Mouse (Mus musculus) ES-E14 (cell line): ENCODE results near the gene Gm853. TPM values are rescaled to one million over a fixed set of nuclear protein-coding genes. Genes with fewer than 3 reads are reported as not detected.

ENCODE experiments used
- DNase-seq: peaks from one replicate; pipeline ENCODE4 v3.0.0-alpha.2; 2013; ENCODE audit warnings: low read depth, low spot score
- H3K27ac ChIP-seq: 2 replicates; pipeline ENCODE4 v1.5.1; 2012; ENCODE audit warnings: low read depth, mild to moderate bottlenecking, low read length, moderate library complexity, mixed read lengths; ENCODE audit not compliant: poor library complexity, insufficient read depth, severe bottlenecking
- H3K36me3 ChIP-seq: 2 replicates; pipeline ENCODE4 v1.6.1; 2012; ENCODE audit warnings: mild to moderate bottlenecking, low read length, moderate library complexity, mixed read lengths; ENCODE audit not compliant: control insufficient read depth, poor library complexity, insufficient read depth, severe bottlenecking
- H3K4me1 ChIP-seq, 2 experiments: fragments of 150-350 bp in 1 of 2; sonication (generic) in 1 of 2; 2 replicates each; pipeline ENCODE4 v1.6.1; 2012; ENCODE audit warnings: low read length in 2 of 2, mild to moderate bottlenecking in 1 of 2, mixed read lengths in 1 of 2; ENCODE audit not compliant: control insufficient read depth in 2 of 2, insufficient read depth in 2 of 2, poor library complexity in 1 of 2
- H3K4me3 ChIP-seq, 2 experiments: fragments of 150-350 bp in 1 of 2; sonication (generic) in 1 of 2; 2 replicates each; pipeline ENCODE4 v1.5.1; 2012; ENCODE audit warnings: low read length in 2 of 2, low read depth in 1 of 2, mild to moderate bottlenecking in 1 of 2, mixed read lengths in 1 of 2; ENCODE audit not compliant: insufficient read depth in 1 of 2, poor library complexity in 1 of 2, severe bottlenecking in 1 of 2
- H3K9ac ChIP-seq: 2 replicates; pipeline ENCODE4 v1.6.1; 2012; ENCODE audit warnings: low read depth, mild to moderate bottlenecking, low read length, mixed read lengths; ENCODE audit not compliant: poor library complexity, insufficient read depth, severe bottlenecking
- H3K9me3 ChIP-seq: fragments of 150-350 bp; sonication (generic); 2 replicates; pipeline ENCODE4 v1.6.1; 2012; ENCODE audit warnings: low read depth, mild to moderate bottlenecking, low read length; ENCODE audit not compliant: control insufficient read depth, insufficient read depth
- CHD2 ChIP-seq: IDR thresholded peaks from 2 replicates; pipeline ENCODE4 v1.6.1; 2014; ENCODE audit warnings: mild to moderate bottlenecking, low read depth, low read length, inconsistent platforms
- HCFC1 ChIP-seq: IDR thresholded peaks from 2 replicates; pipeline ENCODE4 v1.6.1; 2012; ENCODE audit warnings: low read length, inconsistent platforms, borderline replicate concordance; ENCODE audit not compliant: insufficient read depth
- MAFK ChIP-seq: IDR thresholded peaks from 2 replicates; pipeline ENCODE4 v1.6.1; 2014; ENCODE audit warnings: mild to moderate bottlenecking, low read depth, low read length, inconsistent platforms; ENCODE audit not compliant: insufficient read depth
- ZC3H11A ChIP-seq: IDR thresholded peaks from 2 replicates; pipeline ENCODE4 v1.6.1; 2012; ENCODE audit warnings: low read depth, mild to moderate bottlenecking, inconsistent platforms, low read length, borderline replicate concordance
- ZNF384 ChIP-seq: IDR thresholded peaks from 2 replicates; pipeline ENCODE4 v1.6.1; 2012; ENCODE audit warnings: low read depth, low read length, inconsistent platforms
- in situ Hi-C, 2 experiments: fragments of 600-800 bp; cut with MboI; formaldehyde crosslinking; loops; one replicate each; pipeline ENCODE4 v1.15.1; 2025; ENCODE audit warnings: low sequenced_read_pairs in 2 of 2, inconsistent platforms in 1 of 2; ENCODE audit not compliant: unreplicated experiment in 2 of 2
- total RNA-seq: library from RNA; depleted of rRNA; stranded (reverse); fragments of 300-350 nt; gene quantifications from 2 replicates; pipeline ENCODE4 v1.2.3, GENCODE M21; 2012

Gm853 gene
- total RNA-seq, 1 experiment: 0.09 TPM

DNA sequence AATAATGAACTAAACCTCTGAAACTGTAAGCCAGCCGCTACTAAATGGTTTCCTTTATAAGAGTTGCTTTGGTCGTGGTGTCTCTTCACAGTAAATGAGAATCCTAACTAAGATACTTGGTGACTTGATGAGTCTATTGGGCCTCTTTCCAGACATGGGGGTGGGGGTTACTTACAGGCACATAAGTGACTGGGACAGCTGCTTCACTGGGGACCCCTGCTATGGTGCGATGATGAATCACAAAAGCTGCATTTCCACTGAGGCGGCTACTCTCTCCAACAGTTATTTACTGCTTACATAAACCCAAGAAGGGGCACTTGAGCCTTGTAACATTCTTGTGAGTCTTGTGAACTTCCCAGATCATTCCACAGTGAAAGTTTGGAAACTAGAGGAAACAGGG lies 15.4 kb upstream of the Gm853 start:
- no peaks in the 10 kb centered on the region for H3K9me3 ChIP-seq
- no peak overlapping the region for H3K9ac ChIP-seq
- peaks cover 0 to 8% of the 10 kb centered on the region in 2 experiments; a peak in 1 of 4 replicates for H3K4me1 ChIP-seq
- no peak overlapping the region for H3K4me3 ChIP-seq
- H3K36me3 ChIP-seq: no peaks in the 10 kb centered on the region
- no peak overlapping the region for H3K27ac ChIP-seq
- in situ Hi-C loops: no loop called here
- TF ChIP-seq HCFC1 (no peak), MAFK (no peak), ZNF384 (no peak), ZC3H11A (no peak), CHD2 (no peak)
- DNase-seq: no peak

DNA sequence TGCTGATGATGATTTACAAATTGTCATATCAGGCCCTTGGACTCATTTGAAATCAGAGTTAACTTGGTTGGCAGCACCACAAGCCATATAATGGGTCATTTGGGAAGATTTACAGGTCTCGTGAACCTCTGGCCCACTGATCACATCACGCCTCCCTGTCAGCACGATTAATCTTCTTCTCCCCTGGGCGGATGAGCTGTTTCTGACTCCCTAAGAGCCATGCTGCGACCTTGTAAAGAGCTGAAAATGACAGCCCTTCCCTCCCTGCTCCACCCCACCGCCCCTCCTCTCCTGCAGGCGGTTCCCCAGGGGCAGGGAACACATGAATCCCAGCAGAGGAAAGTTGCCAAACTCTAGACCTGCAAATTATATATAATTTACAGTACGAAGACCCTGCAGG lies 14.2 kb upstream of the Gm853 start:
- Histone ChIP-seq H3K9ac (no peak overlapping the region), H3K36me3 (no peaks in the 10 kb centered on the region), H3K9me3 (no peaks in the 10 kb centered on the region), H3K4me1 (peaks cover 0 to 8% of the 10 kb centered on the region in 2 experiments; a peak in 1 of 4 replicates), H3K4me3 (no peak overlapping the region), H3K27ac (no peak overlapping the region)
- no peak for DNase-seq
- in situ Hi-C loops: no loop called here
- TF ChIP-seq ZNF384 (no peak), CHD2 (no peak), MAFK (no peak), ZC3H11A (no peak), HCFC1 (no peak)

DNA sequence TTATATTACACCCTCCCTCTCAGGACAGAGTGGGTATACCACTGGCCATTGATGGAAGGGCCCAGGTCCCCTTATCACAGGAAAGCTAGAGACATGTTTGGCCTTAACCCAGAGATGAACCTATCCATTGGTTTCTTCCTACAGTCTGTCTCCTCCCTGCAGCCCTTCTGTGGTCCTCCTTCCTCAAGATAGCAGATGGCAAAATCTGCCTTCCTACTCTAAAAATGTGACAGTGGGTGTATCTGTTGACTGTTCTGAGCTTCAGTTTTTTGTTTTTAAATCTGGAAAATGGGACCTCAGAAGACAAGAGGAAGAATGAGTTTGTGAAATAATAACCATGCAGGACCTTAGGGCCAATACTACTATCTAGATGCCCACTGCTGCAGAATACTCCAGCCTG lies 1.9 kb upstream of the Gm853 start:
- TF ChIP-seq CHD2: no peak
- no peak for TF ChIP-seq ZNF384
- no peak for TF ChIP-seq ZC3H11A
- no peak for TF ChIP-seq HCFC1
- TF ChIP-seq MAFK: no peak
- DNase-seq: no peak

DNA sequence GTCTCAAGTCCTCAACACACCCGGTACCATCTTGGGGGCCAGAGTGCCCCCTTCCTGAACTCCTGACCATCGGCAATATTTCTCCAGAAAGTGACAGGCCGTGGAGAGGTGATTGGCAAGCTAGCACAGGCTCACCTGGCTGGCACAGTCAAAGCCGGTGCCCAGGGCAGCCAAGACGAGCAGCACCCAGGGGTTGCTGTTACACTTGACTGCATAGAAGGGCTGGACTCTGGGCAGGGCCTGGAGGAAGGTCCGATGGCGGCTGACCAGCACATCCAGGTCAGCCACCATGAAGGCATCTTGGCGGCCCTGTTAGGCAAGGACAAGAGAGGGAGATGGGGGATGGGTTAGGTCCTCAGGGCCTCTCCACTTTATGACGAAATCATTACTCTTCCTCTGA lies 2.0 kb downstream of the Gm853 start:
- in situ Hi-C loops: no loop called here
- TF ChIP-seq ZC3H11A: no peak
- no peak for TF ChIP-seq ZNF384
- no peak for TF ChIP-seq MAFK
- no peak for TF ChIP-seq CHD2
- no peak for TF ChIP-seq HCFC1
- no peak overlapping the region for H3K4me3 ChIP-seq
- DNase-seq: no peak
- no peak overlapping the region for H3K9ac ChIP-seq
- no peak overlapping the region for H3K27ac ChIP-seq
- H3K36me3 ChIP-seq: no peaks in the 10 kb centered on the region
- no peaks in the 10 kb centered on the region for H3K9me3 ChIP-seq
- H3K4me1 ChIP-seq: no peaks in the 10 kb centered on the region

More for the DNA sequence above, 1.9 kb upstream of the Gm853 start:
- H3K4me1 ChIP-seq: no peaks in the 10 kb centered on the region
- H3K36me3 ChIP-seq: no peaks in the 10 kb centered on the region
- in situ Hi-C loops: no loop called here
- H3K4me3 ChIP-seq: no peak overlapping the region
- no peaks in the 10 kb centered on the region for H3K9me3 ChIP-seq
- H3K9ac ChIP-seq: no peak overlapping the region
- H3K27ac ChIP-seq: no peak overlapping the region

DNA sequence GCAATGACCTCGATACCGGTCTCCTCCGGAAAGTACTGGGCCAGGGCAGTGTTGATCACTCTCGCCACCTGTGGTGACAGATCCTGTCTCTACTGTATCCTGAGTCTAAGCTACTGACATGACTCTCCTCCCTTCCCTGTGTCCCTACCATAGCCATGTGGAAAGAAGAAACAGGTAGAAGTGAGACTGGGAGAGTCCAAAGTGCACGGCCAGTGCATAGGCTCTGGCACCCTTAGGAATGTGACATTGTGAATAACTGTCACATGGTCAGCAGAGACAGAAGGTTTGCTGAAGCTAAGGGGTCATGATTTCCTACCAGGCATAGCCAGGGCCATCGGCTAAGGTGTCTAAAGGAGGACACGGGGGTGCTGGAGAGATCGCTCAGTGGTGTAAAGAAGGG lies 6.8 kb downstream of the Gm853 start:
- TF ChIP-seq ZNF384 (no peak), MAFK (no peak), HCFC1 (no peak), ZC3H11A (no peak), CHD2 (no peak)
- no peak overlapping the region for H3K27ac ChIP-seq
- H3K9ac ChIP-seq: no peak overlapping the region
- in situ Hi-C loops: no loop called here
- H3K36me3 ChIP-seq: no peaks in the 10 kb centered on the region
- H3K4me1 ChIP-seq: no peaks in the 10 kb centered on the region
- DNase-seq: no peak
- no peak overlapping the region for H3K4me3 ChIP-seq
- H3K9me3 ChIP-seq: no peaks in the 10 kb centered on the region
